Mouse (Mus musculus): ENCODE results near the gene Ash1l.

GRCm38 (mm10) chr3:88914384-88914810, 36.0 kb upstream of the Ash1l start:
- TF ChIP-seq CTCF (IDR thresholded peaks at IDR 0.05; ENCODE audit: extremely low read depth, insufficient read depth, low read length) (no peak), POLR2A (IDR thresholded peaks at IDR 0.05; ENCODE audit: extremely low read depth, insufficient read depth, low read length) (no peak)

All from cortical plate, adult 2 months (tissue).